Mouse (Mus musculus) limb, embryonic 11.5 days (tissue): ENCODE measurements at regions not wholly inside any gene's neighbourhood (a gene's known extent, or its start where the extent isn't known, plus 50 kb on each side); places are given as distances from the start of the nearest gene placed in this dataset.

ENCODE experiments used
- ATAC-seq: fragments of 200-750 bp; cut with Nextera tagmentation; 2 replicates; pipeline ENCODE4 v1.8.0; 2017; ENCODE audit warnings: low read depth; ENCODE audit not compliant: insufficient number of reproducible peaks, low FRiP score, low TSS enrichment
- DNase-seq: peaks from one replicate; pipeline ENCODE4 v3.0.0-alpha.2; 2015; ENCODE audit warnings: low spot score
- H3K27ac ChIP-seq: fragments of 300-500 bp; sonication (generic); replicated peaks from 2 replicates; pipeline ENCODE4 v1.5.1; 2014; ENCODE audit warnings: low read depth, mild to moderate bottlenecking, low read length
- H3K27me3 ChIP-seq: fragments of 300-500 bp; sonication (generic); 2 replicates; pipeline ENCODE4 v1.6.1; 2014; ENCODE audit warnings: mild to moderate bottlenecking, low read length, mixed read lengths; ENCODE audit not compliant: control insufficient read depth, insufficient read depth
- H3K36me3 ChIP-seq: fragments of 300-500 bp; sonication (generic); 2 replicates; pipeline ENCODE4 v1.6.1; 2014; ENCODE audit warnings: mild to moderate bottlenecking, low read length, moderate library complexity, mixed read lengths; ENCODE audit not compliant: control insufficient read depth, insufficient read depth
- H3K4me1 ChIP-seq: fragments of 300-500 bp; sonication (generic); 2 replicates; pipeline ENCODE4 v1.6.1; 2014; ENCODE audit warnings: low read length, mixed read lengths; ENCODE audit not compliant: control insufficient read depth, insufficient read depth
- H3K4me2 ChIP-seq: fragments of 300-500 bp; sonication (generic); 2 replicates; pipeline ENCODE4 v1.6.1; 2014; ENCODE audit warnings: low read depth, mild to moderate bottlenecking, moderate library complexity; ENCODE audit not compliant: severe bottlenecking
- H3K4me3 ChIP-seq: fragments of 300-500 bp; sonication (generic); 2 replicates; pipeline ENCODE4 v1.5.1; 2014; ENCODE audit warnings: low read depth, low read length
- H3K9ac ChIP-seq: fragments of 300-500 bp; sonication (generic); 2 replicates; pipeline ENCODE4 v1.6.1; 2014; ENCODE audit warnings: mild to moderate bottlenecking, low read length
- H3K9me3 ChIP-seq: fragments of 300-500 bp; sonication (generic); 2 replicates; pipeline ENCODE4 v1.6.1; 2016; ENCODE audit warnings: low read length; ENCODE audit not compliant: control insufficient read depth
- WGBS: fragments of 180-500 bp; shearing (Covaris S2); extraction: QIAGEN DNeasy Blood & Tissue Kit; methylation state at CpG from one replicate; pipeline ENCODE4 v1.1.7; 2014; 5-methylcytosine and 5-hydroxymethylcytosine counted together

GRCm38 (mm10) chr13:107878980-107879379 lies 165.3 kb upstream of the Smim15 start:
- WGBS: 88% methylated on average over 3 of the region's 3 CpGs
- Histone ChIP-seq H3K4me2 (no peak overlapping the region), H3K4me1 (0 out of 2 replicates have a peak, but pooled peaks cover 7% of the 10 kb centered on the region), H3K9ac (no peak overlapping the region), H3K27me3 (no peaks in the 10 kb centered on the region), H3K9me3 (no peaks in the 10 kb centered on the region), H3K27ac (no peak overlapping the region), H3K36me3 (no peaks in the 10 kb centered on the region), H3K4me3 (no peak overlapping the region)
- DNase-seq (no peak), ATAC-seq (no peak)

GRCm38 (mm10) chr13:107873244-107873667 lies 171.0 kb upstream of the Smim15 start:
- 63% methylated on average over 2 of the region's 2 CpGs for WGBS
- Histone ChIP-seq H3K4me1 (peaks cover 11% of the 10 kb centered on the region; the same call in 1 of the 2 replicates), H3K27me3 (no peaks in the 10 kb centered on the region), H3K9me3 (no peaks in the 10 kb centered on the region), H3K9ac (no peak overlapping the region), H3K27ac (no peak overlapping the region), H3K4me2 (no peak overlapping the region), H3K36me3 (no peaks in the 10 kb centered on the region), H3K4me3 (no peak overlapping the region)
- ATAC-seq (no peak), DNase-seq (no peak)

GRCm38 (mm10) chr13:107872574-107872973 lies 171.7 kb upstream of the Smim15 start:
- DNase-seq (no peak), ATAC-seq (no peak)
- H3K27me3 ChIP-seq: no peaks in the 10 kb centered on the region
- no peaks in the 10 kb centered on the region for H3K36me3 ChIP-seq
- no peak overlapping the region for H3K9ac ChIP-seq
- H3K27ac ChIP-seq: no peak overlapping the region
- no peaks in the 10 kb centered on the region for H3K9me3 ChIP-seq
- WGBS: 79% methylated on average over 8 of the region's 8 CpGs
- H3K4me3 ChIP-seq: no peak overlapping the region
- H3K4me1 ChIP-seq: peaks cover 11% of the 10 kb centered on the region; the same call in 1 of the 2 replicates
- H3K4me2 ChIP-seq: no peak overlapping the region

GRCm38 (mm10) chr13:107872137-107872536 lies 172.1 kb upstream of the Smim15 start:
- 49% methylated on average over 10 of the region's 10 CpGs for WGBS
- no peaks in the 10 kb centered on the region for H3K9me3 ChIP-seq

GRCm38 (mm10) chr13:107868906-107869305 lies 175.3 kb upstream of the Smim15 start:
- H3K9me3 ChIP-seq: no peaks in the 10 kb centered on the region
- no peak overlapping the region for H3K9ac ChIP-seq
- no peak for DNase-seq
- no peak for ATAC-seq
- H3K27ac ChIP-seq: no peak overlapping the region
- no peak overlapping the region for H3K4me2 ChIP-seq
- H3K4me3 ChIP-seq: no peak overlapping the region
- WGBS: 85% methylated on average over 7 of the region's 7 CpGs
- H3K4me1 ChIP-seq: peaks cover 11% of the 10 kb centered on the region; the same call in 1 of the 2 replicates
- H3K27me3 ChIP-seq: no peaks in the 10 kb centered on the region
- H3K36me3 ChIP-seq: no peaks in the 10 kb centered on the region

More at GRCm38 (mm10) chr13:107872137-107872536, 172.1 kb upstream of the Smim15 start:
- Histone ChIP-seq H3K4me2 (no peak overlapping the region), H3K36me3 (no peaks in the 10 kb centered on the region), H3K4me1 (peaks cover 11% of the 10 kb centered on the region; the same call in 1 of the 2 replicates), H3K9ac (no peak overlapping the region), H3K4me3 (no peak overlapping the region), H3K27me3 (no peaks in the 10 kb centered on the region), H3K27ac (no peak overlapping the region)
- ATAC-seq (no peak), DNase-seq (peak; percentile 37)

- no peak for DNase-seq
- peaks cover 3% of the 10 kb centered on the region; the same call in 1 of the 2 replicates for H3K4me1 ChIP-seq
- H3K36me3 ChIP-seq: no peaks in the 10 kb centered on the region
- no peak for ATAC-seq
- H3K27ac ChIP-seq: no peak overlapping the region
- WGBS: 95% methylated on average over 4 of the region's 4 CpGs
- no peak overlapping the region for H3K4me3 ChIP-seq
- no peaks in the 10 kb centered on the region for H3K27me3 ChIP-seq
- H3K4me2 ChIP-seq: no peak overlapping the region
- no peak overlapping the region for H3K9ac ChIP-seq
- H3K9me3 ChIP-seq: no peaks in the 10 kb centered on the region
Measured at GRCm38 (mm10) chr13:107866825-107867224, 177.4 kb upstream of the Smim15 start.

- no peak overlapping the region for H3K27ac ChIP-seq
- H3K9me3 ChIP-seq: no peaks in the 10 kb centered on the region
- H3K4me3 ChIP-seq: no peak overlapping the region
- DNase-seq: no peak
- no peaks in the 10 kb centered on the region for H3K27me3 ChIP-seq
- H3K4me1 ChIP-seq: no peaks in the 10 kb centered on the region
- H3K36me3 ChIP-seq: no peaks in the 10 kb centered on the region
- ATAC-seq: no peak
- H3K4me2 ChIP-seq: no peak overlapping the region
- 77% methylated on average over 11 of the region's 11 CpGs for WGBS
- H3K9ac ChIP-seq: no peak overlapping the region
Measured at GRCm38 (mm10) chr13:107862793-107863654, 181.2 kb upstream of the Smim15 start.

GRCm38 (mm10) chr13:107861384-107862134 lies 182.7 kb upstream of the Smim15 start:
- no peak overlapping the region for H3K9ac ChIP-seq
- WGBS: 74% methylated on average over 17 of the region's 17 CpGs
- no peak overlapping the region for H3K4me2 ChIP-seq
- H3K4me3 ChIP-seq: no peak overlapping the region
- H3K27me3 ChIP-seq: no peaks in the 10 kb centered on the region
- ATAC-seq (no peak), DNase-seq (no peak)
- H3K36me3 ChIP-seq: no peaks in the 10 kb centered on the region
- H3K27ac ChIP-seq: no peak overlapping the region
- H3K9me3 ChIP-seq: no peaks in the 10 kb centered on the region
- H3K4me1 ChIP-seq: no peaks in the 10 kb centered on the region
